In the genomic region with DNA sequence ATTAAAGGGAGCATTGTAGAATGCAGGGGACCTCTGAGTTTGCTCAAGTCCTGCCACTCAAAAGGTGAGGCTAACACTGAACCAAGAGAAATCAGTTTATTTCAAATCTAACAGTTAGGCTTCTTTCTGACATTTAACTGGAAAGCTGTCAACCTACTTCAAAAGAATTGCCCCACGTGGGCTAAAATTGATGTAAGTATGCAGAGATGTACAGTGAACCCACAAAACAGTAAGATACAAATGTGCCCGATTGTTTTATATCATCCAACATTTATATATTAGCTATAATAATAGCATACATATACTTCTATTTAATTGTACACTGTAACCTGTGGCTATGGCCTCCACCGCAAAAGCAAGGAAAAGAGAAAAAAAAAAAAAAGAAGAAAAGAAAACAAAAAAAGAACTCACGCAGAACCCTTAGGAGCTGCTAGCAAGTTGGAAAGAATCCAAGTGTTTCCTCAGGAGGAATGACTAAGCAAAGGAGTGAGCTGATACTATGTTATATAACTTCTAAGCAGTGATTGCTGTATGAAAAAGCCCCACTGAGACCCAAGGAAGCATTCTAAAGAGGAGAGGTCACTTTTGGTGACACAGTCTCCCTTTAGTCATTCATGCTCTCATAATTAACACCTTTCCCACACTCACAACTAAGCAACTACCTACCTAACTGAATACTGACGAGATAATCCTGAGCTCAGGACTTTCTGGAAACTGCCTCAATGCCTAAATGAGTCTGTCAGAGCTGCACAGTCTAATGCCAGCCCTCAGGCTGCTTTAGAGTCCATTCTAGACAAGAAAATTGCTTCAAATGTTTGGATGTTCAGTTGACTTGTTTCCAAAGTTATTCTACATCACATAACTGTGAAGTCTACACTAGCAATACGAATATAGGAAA, we compare ENCODE assay signal across 10 mouse cellular contexts.
DNase-seq lines count a peak whose midpoint lies in the region; ATAC-seq and TF ChIP-seq lines count a peak whose summit lies in the region.
"Had no signal": no experiment of that assay in that cellular context is flagged by ENCODE, and none has a peak within 500 bp of the region (broad histone marks: within the 10 kb centered on the region; RNA-seq: fewer than 3 reads in every experiment).

No protein-coding gene starts in this region.

- H3K36me3 ChIP-seq in intestine, embryonic 14.5 days (ENCODE audit: control insufficient read depth, insufficient read depth, low read length): no peaks in the 10 kb centered on the region
- no peaks in the 10 kb centered on the region for H3K36me3 ChIP-seq in intestine, embryonic 16.5 days (ENCODE audit: control insufficient read depth, insufficient read depth, low read length)
- no peaks in the 10 kb centered on the region for H3K36me3 ChIP-seq in heart, postnatal 0 days (replicated peaks; ENCODE audit: control insufficient read depth, insufficient read depth, low read length)
- H3K36me3 ChIP-seq: liver, embryonic 13.5 days; neural tube, embryonic 13.5 days had no signal

- no peak overlapping the region for H3K4me2 ChIP-seq in intestine, embryonic 14.5 days (ENCODE audit: low read length)
- H3K4me2 ChIP-seq in intestine, embryonic 16.5 days (ENCODE audit: low read depth, low read length): no peak overlapping the region
- H3K4me2 ChIP-seq in heart, postnatal 0 days (ENCODE audit: low read depth, low read length): no peak overlapping the region
- H3K4me2 ChIP-seq: liver, embryonic 13.5 days; neural tube, embryonic 13.5 days had no signal

- no peak overlapping the region for H3K9ac ChIP-seq in intestine, embryonic 14.5 days (ENCODE audit: low read length)
- no peak overlapping the region for H3K9ac ChIP-seq in intestine, embryonic 16.5 days (ENCODE audit: low read depth, low read length)
- no peak overlapping the region for H3K9ac ChIP-seq in heart, postnatal 0 days (replicated peaks; ENCODE audit: low read depth, low read length)
- H3K9ac ChIP-seq: liver, embryonic 13.5 days; neural tube, embryonic 13.5 days had no signal

- H3K9me3 ChIP-seq in intestine, embryonic 14.5 days (ENCODE audit: control insufficient read depth, low read length): no peaks in the 10 kb centered on the region
- H3K9me3 ChIP-seq in intestine, embryonic 16.5 days (ENCODE audit: control insufficient read depth, low read length): no peaks in the 10 kb centered on the region
- H3K9me3 ChIP-seq in heart, postnatal 0 days (replicated peaks; ENCODE audit: control insufficient read depth, low read length): no peaks in the 10 kb centered on the region
- H3K9me3 ChIP-seq: liver, embryonic 13.5 days; neural tube, embryonic 13.5 days had no signal

- no peak for TF ChIP-seq EP300 in heart, postnatal 0 days (IDR thresholded peaks at IDR 0.05; ENCODE audit: low read depth)

- DNase-seq in adrenal gland, postnatal 10 days: peak; percentile 16
- no peak for DNase-seq in adrenal gland, postnatal 25 days
- peak; percentile 44 for DNase-seq in intestine, embryonic 14.5 days (ENCODE audit: low spot score)
- peak; percentile 34 for DNase-seq in 3134 (ENCODE audit: extremely low read depth, insufficient read length, low spot score)
- peak; percentile 57 for DNase-seq in heart, postnatal 0 days (ENCODE audit: low spot score)
- no peak for DNase-seq in gastrocnemius, postnatal 25 days
- DNase-seq: liver, embryonic 13.5 days had no signal

- ATAC-seq in intestine, embryonic 14.5 days (replicated peaks; ENCODE audit: low FRiP score, low TSS enrichment, low read depth): no peak
- no peak for ATAC-seq in intestine, embryonic 16.5 days
- no peak for ATAC-seq in heart, postnatal 0 days (ENCODE audit: insufficient read depth, low read depth)
- ATAC-seq in megakaryocyte, adult 5-6 weeks (ENCODE audit: poor library complexity, severe bottlenecking): no peak

- H3K27ac ChIP-seq in intestine, embryonic 14.5 days (ENCODE audit: low read depth): no peak overlapping the region
- H3K27ac ChIP-seq in intestine, embryonic 16.5 days (ENCODE audit: low read length): no peak overlapping the region
- H3K27ac ChIP-seq in heart, postnatal 0 days (ENCODE audit: low read depth): no peak overlapping the region
- H3K27ac ChIP-seq: liver, embryonic 13.5 days; neural tube, embryonic 13.5 days had no signal

- no peaks in the 10 kb centered on the region for H3K27me3 ChIP-seq in intestine, embryonic 14.5 days (replicated peaks; ENCODE audit: control insufficient read depth, insufficient read depth, low read length)
- H3K27me3 ChIP-seq in intestine, embryonic 16.5 days (replicated peaks; ENCODE audit: control insufficient read depth, insufficient read depth, low read length): no peaks in the 10 kb centered on the region
- no peaks in the 10 kb centered on the region for H3K27me3 ChIP-seq in heart, postnatal 0 days (ENCODE audit: control insufficient read depth, insufficient read depth, low read length)
- H3K27me3 ChIP-seq: liver, embryonic 13.5 days; neural tube, embryonic 13.5 days had no signal

- 65% methylated on average over 6 of the region's 6 CpGs for WGBS in intestine, embryonic 14.5 days
- WGBS in intestine, embryonic 16.5 days: 59% methylated on average over 6 of the region's 6 CpGs
- WGBS in heart, postnatal 0 days: 61% methylated on average over 6 of the region's 6 CpGs

- H3K4me1 ChIP-seq in intestine, embryonic 14.5 days (replicated peaks; ENCODE audit: control insufficient read depth, insufficient read depth, low read length): peaks cover 4% of the 10 kb centered on the region; the same call in 1 of the 2 replicates
- H3K4me1 ChIP-seq in intestine, embryonic 16.5 days (ENCODE audit: control insufficient read depth, insufficient read depth, low read length): peaks cover 9% of the 10 kb centered on the region; the same call in 1 of the 2 replicates
- peaks cover 26% of the 10 kb centered on the region for H3K4me1 ChIP-seq in heart, postnatal 0 days (ENCODE audit: control insufficient read depth, insufficient read depth)
- H3K4me1 ChIP-seq: liver, embryonic 13.5 days had no signal

- no peak for TF ChIP-seq CTCF in heart, postnatal 0 days (IDR thresholded peaks at IDR 0.05; ENCODE audit: low read depth)

- no peak overlapping the region for H3K4me3 ChIP-seq in intestine, embryonic 14.5 days (ENCODE audit: low read depth, low read length)
- H3K4me3 ChIP-seq in intestine, embryonic 16.5 days (ENCODE audit: low read length): no peak overlapping the region
- H3K4me3 ChIP-seq in heart, postnatal 0 days (ENCODE audit: low read depth, low read length): no peak overlapping the region
- H3K4me3 ChIP-seq: liver, embryonic 13.5 days; neural tube, embryonic 13.5 days had no signal

Comparison
In these comparisons a context has a peak if more than half of its experiments do, and no peak if none do; other contexts are left out.
1. DNase-seq: peak in adrenal gland, postnatal 10 days (single experiment), intestine, embryonic 14.5 days (single experiment), 3134 (single experiment) and heart, postnatal 0 days (single experiment); none in adrenal gland, postnatal 25 days (single experiment) and gastrocnemius, postnatal 25 days (single experiment).